Mouse (Mus musculus) liver, adult 2 months (tissue): Measurements from ENCODE around the gene Rarb.

Source experiments
- CTCF ChIP-seq: fragments of 200-500 bp; IDR thresholded peaks from 2 replicates; pipeline ENCODE4 v1.5.1; 2011; ENCODE audit warnings: low read depth, low read length, control low read depth
- POLR2A ChIP-seq: fragments of 200-500 bp; IDR thresholded peaks from 2 replicates; pipeline ENCODE4 v1.6.1; 2011; ENCODE audit warnings: low read length, control low read depth; ENCODE audit not compliant: insufficient read depth; ENCODE audit errors: extremely low read depth

DNA sequence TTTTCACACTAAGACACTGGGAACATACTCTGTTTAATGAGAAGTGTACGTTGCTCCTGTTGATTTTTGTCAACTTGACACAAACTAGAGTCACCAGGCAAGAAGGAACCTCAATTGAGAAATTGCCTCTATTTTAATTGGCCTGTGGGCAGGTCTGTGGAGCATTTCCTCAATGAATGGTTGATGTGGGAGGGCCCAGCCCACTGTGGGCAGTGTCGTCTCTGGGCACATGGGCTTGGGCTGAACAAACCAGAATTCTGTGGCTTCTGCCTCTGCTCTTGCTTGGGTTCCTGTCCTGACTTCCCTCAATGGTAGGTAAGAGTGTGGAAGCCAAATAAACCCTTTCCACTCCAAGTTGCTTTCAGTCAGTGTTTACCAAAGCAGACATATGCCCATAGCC lies 255.0 kb downstream of the Rarb start:
- TF ChIP-seq POLR2A (no peak), CTCF (no peak)
